Mouse (Mus musculus) heart, embryonic 13.5 days (tissue): Measurements from ENCODE around the gene Kcnk5. TPM values are rescaled to one million over a fixed set of nuclear protein-coding genes. Genes with fewer than 3 reads are reported as not detected.

Experiments
- ATAC-seq: fragments of 200-750 bp; cut with Nextera tagmentation; 2 replicates; pipeline ENCODE4 v1.8.0; 2017; ENCODE audit warnings: moderate TSS enrichment; ENCODE audit not compliant: insufficient number of reproducible peaks, low FRiP score, low TSS enrichment; ENCODE audit errors: extremely low read depth
- H3K27ac ChIP-seq: fragments of 300-500 bp; sonication (generic); replicated peaks from 2 replicates; pipeline ENCODE4 v1.5.1; 2015; ENCODE audit warnings: moderate library complexity, mild to moderate bottlenecking, inconsistent platforms
- H3K27me3 ChIP-seq: fragments of 300-500 bp; sonication (generic); replicated peaks from 2 replicates; pipeline ENCODE4 v1.6.1; 2015; ENCODE audit warnings: mild to moderate bottlenecking, inconsistent platforms
- H3K36me3 ChIP-seq: fragments of 300-500 bp; sonication (generic); 2 replicates; pipeline ENCODE4 v1.6.1; 2015; ENCODE audit warnings: mild to moderate bottlenecking, inconsistent platforms
- H3K4me1 ChIP-seq: fragments of 300-500 bp; sonication (generic); 2 replicates; pipeline ENCODE4 v1.6.1; 2015; ENCODE audit warnings: inconsistent platforms
- H3K4me2 ChIP-seq: fragments of 300-500 bp; sonication (generic); 2 replicates; pipeline ENCODE4 v1.6.1; 2015; ENCODE audit warnings: inconsistent platforms, mild to moderate bottlenecking, moderate library complexity
- H3K4me3 ChIP-seq: fragments of 300-500 bp; sonication (generic); 2 replicates; pipeline ENCODE4 v1.5.1; 2015; ENCODE audit warnings: moderate library complexity, mild to moderate bottlenecking, inconsistent platforms
- H3K9ac ChIP-seq: fragments of 300-500 bp; sonication (generic); 2 replicates; pipeline ENCODE4 v1.6.1; 2015; ENCODE audit warnings: inconsistent platforms, mild to moderate bottlenecking, moderate library complexity
- H3K9me3 ChIP-seq: fragments of 300-500 bp; sonication (generic); 2 replicates; pipeline ENCODE4 v1.6.1; 2016; ENCODE audit warnings: inconsistent platforms
- WGBS: fragments of 180-500 bp; shearing (Covaris S2); methylation state at CpG from one replicate; pipeline ENCODE4 v1.1.7; 2015; ENCODE audit warnings: mixed read lengths; 5-methylcytosine and 5-hydroxymethylcytosine counted together
- polyA plus RNA-seq: library from polyadenylated mRNA; unstranded; fragments of >200 nt; fragmentation: Nextera tagmentation; extraction: Ambion mirVana; gene quantifications from 2 replicates; pipeline ENCODE4 v1.2.1, GENCODE M21; 2015

Gene Kcnk5
- polyA plus RNA-seq, 1 experiment from 2014 or later = 3.0 TPM

DNA sequence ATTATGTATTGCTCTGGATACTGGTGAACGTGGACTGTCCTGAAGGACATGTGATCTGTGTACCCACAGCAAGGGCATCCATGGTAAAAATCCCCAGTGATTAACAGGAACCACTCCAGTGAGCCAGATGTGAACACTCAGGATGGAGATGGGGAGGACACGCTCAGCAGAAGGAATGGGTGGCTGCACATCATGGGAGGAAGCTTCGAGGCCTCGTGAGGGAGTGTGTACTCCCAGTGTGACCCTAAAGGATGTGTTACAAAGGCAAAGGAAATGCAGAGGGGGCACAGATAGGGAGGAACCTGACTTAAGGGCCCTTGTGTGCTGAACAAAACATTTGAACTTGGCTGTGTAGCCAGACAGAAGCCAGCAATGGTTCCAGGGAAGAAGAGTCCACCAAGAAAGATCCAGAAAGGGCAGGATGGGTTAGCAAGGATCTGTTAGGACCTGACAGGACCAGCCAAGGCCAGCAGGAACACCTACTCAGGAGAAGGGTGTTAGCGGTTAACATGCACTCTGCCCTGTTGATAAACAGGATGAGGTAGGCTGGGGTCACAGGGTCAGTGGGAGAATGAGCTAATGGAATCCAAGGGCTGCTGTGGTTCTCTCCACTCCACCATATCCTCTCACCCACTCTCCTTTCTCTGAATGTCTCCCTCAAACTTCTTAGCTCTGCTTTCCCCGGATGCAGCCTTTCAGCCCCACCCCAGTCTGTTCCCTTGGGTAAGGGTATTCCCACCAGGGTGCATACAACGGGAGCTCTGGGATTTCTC is 68.2 kb downstream of the Kcnk5 start:
- 0 out of 2 replicates have a peak, but pooled peaks cover 3% of the 10 kb centered on the region for H3K9me3 ChIP-seq
- no peak for ATAC-seq
- no peak overlapping the region for H3K9ac ChIP-seq
- peaks cover 8% of the 10 kb centered on the region for H3K4me1 ChIP-seq
- no peak overlapping the region for H3K27ac ChIP-seq
- H3K4me3 ChIP-seq = no peak overlapping the region
- no peaks in the 10 kb centered on the region for H3K36me3 ChIP-seq
- no peaks in the 10 kb centered on the region; the same call in 1 of the 2 replicates for H3K27me3 ChIP-seq
- H3K4me2 ChIP-seq = no peak overlapping the region
- 38% methylated on average over 7 of the region's 7 CpGs for WGBS

- Histone ChIP-seq H3K4me2 (no peak overlapping the region), H3K9me3 (0 out of 2 replicates have a peak, but pooled peaks cover 3% of the 10 kb centered on the region), H3K27ac (no peak overlapping the region), H3K9ac (no peak overlapping the region), H3K27me3 (no peaks in the 10 kb centered on the region; the same call in 1 of the 2 replicates), H3K4me3 (no peak overlapping the region), H3K36me3 (no peaks in the 10 kb centered on the region), H3K4me1 (peaks cover 6% of the 10 kb centered on the region)
- no peak for ATAC-seq
- WGBS = 45% methylated on average over 3 of the region's 3 CpGs
Observed at GRCm38 (mm10) chr14:20112218-20112617, 69.4 kb downstream of the Kcnk5 start.

DNA sequence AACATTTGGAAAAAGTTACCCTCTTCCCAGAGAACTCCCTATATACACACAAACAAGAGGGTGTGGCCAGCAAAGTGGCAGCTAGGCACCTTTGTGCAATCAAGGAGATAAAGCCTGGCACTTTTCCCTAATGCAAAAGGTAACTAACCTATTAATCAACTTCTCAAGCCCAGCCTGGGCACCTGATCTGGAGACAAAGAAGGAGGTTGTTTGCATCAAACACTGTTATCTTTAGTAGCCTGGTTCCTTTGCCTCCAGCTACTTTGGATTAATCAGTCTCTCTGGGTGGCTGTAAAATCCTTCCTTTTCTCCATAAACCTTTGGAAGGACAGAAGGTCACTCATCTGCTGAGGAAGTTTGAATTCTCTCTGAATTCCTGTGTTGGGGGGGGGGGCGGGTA is 70.7 kb downstream of the Kcnk5 start:
- WGBS = 59% methylated on average over 1 of the region's 1 CpGs
- no peak for ATAC-seq

GRCm38 (mm10) chr14:20106271-20106670 is 75.3 kb downstream of the Kcnk5 start:
- Histone ChIP-seq H3K27ac (no peak overlapping the region), H3K36me3 (no peaks in the 10 kb centered on the region), H3K9ac (no peak overlapping the region), H3K4me3 (no peak overlapping the region), H3K9me3 (no peaks in the 10 kb centered on the region), H3K4me1 (peaks cover 19% of the 10 kb centered on the region), H3K27me3 (no peaks in the 10 kb centered on the region), H3K4me2 (no peak overlapping the region)
- no peak for ATAC-seq
- WGBS = 42% methylated on average over 6 of the region's 6 CpGs

More for the DNA sequence above, 70.7 kb downstream of the Kcnk5 start:
- Histone ChIP-seq H3K27me3 (no peaks in the 10 kb centered on the region; the same call in 1 of the 2 replicates), H3K27ac (no peak overlapping the region), H3K4me3 (no peak overlapping the region), H3K9me3 (0 out of 2 replicates have a peak, but pooled peaks cover 3% of the 10 kb centered on the region), H3K4me2 (no peak overlapping the region), H3K9ac (no peak overlapping the region), H3K4me1 (peaks cover 2% of the 10 kb centered on the region), H3K36me3 (no peaks in the 10 kb centered on the region)

DNA sequence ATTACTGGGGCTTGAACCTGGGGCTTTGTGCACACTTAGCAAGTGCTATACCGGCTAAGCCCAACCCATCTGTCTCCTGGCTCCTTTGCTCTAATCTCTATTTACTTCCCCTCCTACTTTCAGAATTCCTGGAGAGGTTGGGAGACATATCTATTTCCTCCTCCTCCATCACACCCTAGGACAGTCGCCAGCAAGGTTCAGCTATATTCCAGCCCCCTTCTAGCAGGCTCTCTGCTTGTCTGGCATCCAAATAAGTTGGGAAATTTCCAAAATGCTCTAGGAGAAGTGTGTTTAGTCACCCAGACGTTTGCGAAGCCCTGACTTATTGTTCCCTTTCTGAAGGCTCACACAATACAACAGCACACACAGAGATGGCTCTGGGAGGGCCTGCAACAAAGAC is 78.4 kb downstream of the Kcnk5 start:
- H3K4me2 ChIP-seq = no peak overlapping the region
- 36% methylated on average over 4 of the region's 4 CpGs for WGBS
- ATAC-seq = no peak

DNA sequence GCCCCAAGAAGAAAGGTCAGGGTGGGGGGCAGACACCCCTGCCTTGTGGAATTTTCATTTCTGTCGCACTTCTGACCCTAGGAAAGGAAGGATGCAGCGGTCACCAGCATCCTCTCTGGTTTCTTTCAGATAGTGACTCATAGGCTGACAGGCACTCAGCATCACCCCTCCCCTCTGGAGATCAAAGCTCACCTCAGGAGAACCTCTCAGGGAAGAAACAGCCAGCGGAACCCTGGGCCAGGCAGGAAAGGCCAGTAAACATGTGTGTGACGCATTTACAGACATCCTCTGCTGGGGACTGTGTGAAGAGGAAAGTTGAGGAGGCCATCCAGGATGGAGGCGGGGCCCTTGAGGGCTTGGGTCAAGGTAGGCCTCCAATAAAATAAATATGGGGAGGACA is 83.5 kb downstream of the Kcnk5 start:
- no peak for ATAC-seq
- Histone ChIP-seq H3K27me3 (0 out of 2 replicates have a peak, but pooled peaks cover 5% of the 10 kb centered on the region), H3K4me3 (no peak overlapping the region), H3K9ac (no peak overlapping the region), H3K36me3 (no peaks in the 10 kb centered on the region), H3K27ac (no peak overlapping the region), H3K4me1 (peaks cover 6% of the 10 kb centered on the region; the same call in 1 of the 2 replicates), H3K9me3 (no peaks in the 10 kb centered on the region), H3K4me2 (no peak overlapping the region)
- 21% methylated on average over 5 of the region's 5 CpGs for WGBS

More for the DNA sequence above, 78.4 kb downstream of the Kcnk5 start:
- H3K27me3 ChIP-seq = no peaks in the 10 kb centered on the region
- no peak overlapping the region for H3K4me3 ChIP-seq
- H3K4me1 ChIP-seq = peaks cover 19% of the 10 kb centered on the region
- H3K9me3 ChIP-seq = no peaks in the 10 kb centered on the region
- no peak overlapping the region for H3K9ac ChIP-seq
- no peak overlapping the region for H3K27ac ChIP-seq
- H3K36me3 ChIP-seq = no peaks in the 10 kb centered on the region

GRCm38 (mm10) chr14:20094942-20095341 is 86.7 kb downstream of the Kcnk5 start:
- Histone ChIP-seq H3K9me3 (no peaks in the 10 kb centered on the region), H3K4me1 (0 out of 2 replicates have a peak, but pooled peaks cover 2% of the 10 kb centered on the region), H3K27me3 (0 out of 2 replicates have a peak, but pooled peaks cover 11% of the 10 kb centered on the region), H3K36me3 (no peaks in the 10 kb centered on the region), H3K9ac (no peak overlapping the region), H3K27ac (no peak overlapping the region), H3K4me3 (no peak overlapping the region), H3K4me2 (no peak overlapping the region)
- ATAC-seq = no peak
- 44% methylated on average over 5 of the region's 5 CpGs for WGBS

DNA sequence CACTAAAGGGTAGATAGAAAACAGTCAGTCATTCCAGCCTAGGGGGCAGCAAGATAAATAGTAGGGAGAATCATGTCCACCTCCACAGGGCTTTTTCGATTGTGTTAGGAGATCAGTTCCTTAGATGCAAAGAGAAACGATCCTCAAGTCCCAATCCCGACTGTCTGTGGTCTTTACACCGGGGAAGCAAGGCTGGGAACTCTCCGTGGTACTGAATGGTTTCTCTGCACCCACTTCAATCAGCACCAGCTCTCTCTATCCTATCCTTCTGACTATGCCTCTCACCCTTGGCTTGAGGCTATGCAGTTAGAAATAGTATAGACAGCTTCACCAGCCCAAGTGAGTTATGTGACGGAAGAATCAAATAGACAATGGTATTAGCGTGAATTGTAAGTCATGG is 88.1 kb downstream of the Kcnk5 start:
- no peak overlapping the region for H3K4me3 ChIP-seq
- no peak for ATAC-seq
- WGBS = 18% methylated on average over 7 of the region's 7 CpGs

More for the DNA sequence above, 88.1 kb downstream of the Kcnk5 start:
- Histone ChIP-seq H3K4me1 (0 out of 2 replicates have a peak, but pooled peaks cover 2% of the 10 kb centered on the region), H3K4me2 (no peak overlapping the region), H3K9me3 (no peaks in the 10 kb centered on the region), H3K36me3 (no peaks in the 10 kb centered on the region), H3K9ac (no peak overlapping the region), H3K27me3 (0 out of 2 replicates have a peak, but pooled peaks cover 11% of the 10 kb centered on the region), H3K27ac (no peak overlapping the region)

Other genes with a start within 250 kb of the Kcnk5 start
- 39.9 and 41.0 TPM in 2 replicates for gene Gng2, start 204.2 kb downstream of the Kcnk5 start, polyA plus RNA-seq
- 8.0 and 9.9 TPM in 2 replicates for gene Saysd1, start 43.3 kb downstream of the Kcnk5 start, polyA plus RNA-seq
- gene Kcnk16, start 87.4 kb upstream of the Kcnk5 start, polyA plus RNA-seq = 0.17 and 0.18 TPM in 2 replicates
- 13.9 and 16.3 TPM in 2 replicates for gene Nudt13, start 112.9 kb upstream of the Kcnk5 start, polyA plus RNA-seq
- 30.8 and 34.1 TPM in 2 replicates for gene Ecd, start 166.3 kb upstream of the Kcnk5 start, polyA plus RNA-seq
- gene Fam149b, start 166.4 kb upstream of the Kcnk5 start, polyA plus RNA-seq = 19.7 and 24.1 TPM in 2 replicates
- gene Dnajc9, start 207.1 kb upstream of the Kcnk5 start, polyA plus RNA-seq = 89.4 and 106 TPM in 2 replicates
- gene Mrps16, start 211.8 kb upstream of the Kcnk5 start, polyA plus RNA-seq = 83.8 and 93.9 TPM in 2 replicates